Mouse (Mus musculus): ENCODE data around the gene 1810049J17Rik. TPM values are rescaled to one million over a fixed set of nuclear protein-coding genes. Genes with fewer than 3 reads are reported as not detected.
"Not testable (repeated sequence)": the region's sequence is repeated elsewhere in the genome, so short reads cannot be mapped to it uniquely, and the experiment has no call there.

Gene 1810049J17Rik
- total and polyA plus RNA-seq, 2 experiments = not detected

GRCm38 (mm10) chr15:12367306-12368080 lies 45.8 kb upstream of the 1810049J17Rik start:
- no peaks in the 10 kb centered on the region for H3K36me3 ChIP-seq (ENCODE audit: control insufficient read depth, insufficient read depth, low read length)
- H3K4me3 ChIP-seq (ENCODE audit: insufficient read depth, low read depth, low read length) = no peak overlapping the region
- no peak overlapping the region for H3K9ac ChIP-seq (ENCODE audit: low read depth, low read length)
- peaks cover 9% of the 10 kb centered on the region; the same call in 1 of the 2 replicates for H3K4me1 ChIP-seq (ENCODE audit: control insufficient read depth, insufficient read depth, low read length)
- H3K27me3 ChIP-seq (ENCODE audit: control insufficient read depth, insufficient read depth, low read length) = no peaks in the 10 kb centered on the region
- no peak for DNase-seq (ENCODE audit: extremely low read depth, low read depth, low spot score)
- H3K27ac ChIP-seq (replicated peaks; ENCODE audit: insufficient read depth, low read depth, low read length) = no peak overlapping the region
- 72% methylated on average over 13 of the region's 13 CpGs for WGBS
- no peak for TF ChIP-seq CTCF (IDR thresholded peaks at IDR 0.05; ENCODE audit: low read depth, low read length)
- no peak for TF ChIP-seq POLR2A (IDR thresholded peaks at IDR 0.05; ENCODE audit: extremely low read depth, insufficient read depth, low read length)
- no peaks in the 10 kb centered on the region for H3K79me2 ChIP-seq (ENCODE audit: control insufficient read depth, insufficient read depth, low read length)

GRCm38 (mm10) chr15:12366580-12367305 lies 45.0 kb upstream of the 1810049J17Rik start:
- H3K27ac ChIP-seq (replicated peaks; ENCODE audit: insufficient read depth, low read depth, low read length); H3K4me3 ChIP-seq (ENCODE audit: insufficient read depth, low read depth, low read length); H3K4me1 ChIP-seq (ENCODE audit: control insufficient read depth, insufficient read depth, low read length); DNase-seq (ENCODE audit: extremely low read depth, low read depth, low spot score); H3K36me3 ChIP-seq (ENCODE audit: control insufficient read depth, insufficient read depth, low read length); H3K9ac ChIP-seq (ENCODE audit: low read depth, low read length); H3K27me3 ChIP-seq (ENCODE audit: control insufficient read depth, insufficient read depth, low read length); H3K79me2 ChIP-seq (ENCODE audit: control insufficient read depth, insufficient read depth, low read length): not testable (repeated sequence)
- WGBS = 96% methylated on average over 11 of the region's 11 CpGs

- H3K4me1 ChIP-seq (ENCODE audit: control insufficient read depth, insufficient read depth, low read length) = peaks cover 9% of the 10 kb centered on the region; the same call in 1 of the 2 replicates
- TF ChIP-seq CTCF (IDR thresholded peaks at IDR 0.05; ENCODE audit: low read depth, low read length) = no peak
- TF ChIP-seq POLR2A (IDR thresholded peaks at IDR 0.05; ENCODE audit: extremely low read depth, insufficient read depth, low read length) = no peak
- H3K4me3 ChIP-seq (ENCODE audit: insufficient read depth, low read depth, low read length) = peak overlapping the region; percentile 34; the same call in 1 of the 2 replicates
These were observed 44.4 kb upstream of the 1810049J17Rik start for GRCm38 (mm10) chr15:12366072-12366469.

GRCm38 (mm10) chr15:12365416-12366071 lies 43.8 kb upstream of the 1810049J17Rik start:
- WGBS = 53% methylated on average over 15 of the region's 15 CpGs
- Histone ChIP-seq H3K9ac (ENCODE audit: low read depth, low read length) (no peak overlapping the region), H3K36me3 (ENCODE audit: control insufficient read depth, insufficient read depth, low read length) (no peaks in the 10 kb centered on the region), H3K27ac (replicated peaks; ENCODE audit: insufficient read depth, low read depth, low read length) (peak overlapping the region; percentile 42), H3K4me3 (ENCODE audit: insufficient read depth, low read depth, low read length) (peak overlapping the region; percentile 34; the same call in 1 of the 2 replicates), H3K79me2 (ENCODE audit: control insufficient read depth, insufficient read depth, low read length) (no peaks in the 10 kb centered on the region), H3K4me1 (ENCODE audit: control insufficient read depth, insufficient read depth, low read length) (peaks cover 9% of the 10 kb centered on the region; the same call in 1 of the 2 replicates), H3K27me3 (ENCODE audit: control insufficient read depth, insufficient read depth, low read length) (no peaks in the 10 kb centered on the region)
- peak; percentile 90 for DNase-seq (ENCODE audit: extremely low read depth, low read depth, low spot score)
- TF ChIP-seq POLR2A (IDR thresholded peaks at IDR 0.05; ENCODE audit: extremely low read depth, insufficient read depth, low read length) (no peak), CTCF (IDR thresholded peaks at IDR 0.05; ENCODE audit: low read depth, low read length) (no peak)

More at GRCm38 (mm10) chr15:12366072-12366469, 44.4 kb upstream of the 1810049J17Rik start:
- Histone ChIP-seq H3K9ac (ENCODE audit: low read depth, low read length) (no peak overlapping the region), H3K27me3 (ENCODE audit: control insufficient read depth, insufficient read depth, low read length) (no peaks in the 10 kb centered on the region), H3K79me2 (ENCODE audit: control insufficient read depth, insufficient read depth, low read length) (no peaks in the 10 kb centered on the region), H3K36me3 (ENCODE audit: control insufficient read depth, insufficient read depth, low read length) (no peaks in the 10 kb centered on the region), H3K27ac (replicated peaks; ENCODE audit: insufficient read depth, low read depth, low read length) (peak overlapping the region; percentile 42)
- DNase-seq (ENCODE audit: extremely low read depth, low read depth, low spot score) = peak; percentile 85
- 12% methylated on average over 3 of the region's 3 CpGs for whole genome bisulfite sequencing

GRCm38 (mm10) chr15:12364096-12364495 lies 42.4 kb upstream of the 1810049J17Rik start:
- no peak overlapping the region for H3K27ac ChIP-seq (replicated peaks; ENCODE audit: insufficient read depth, low read depth, low read length)
- 92% methylated on average over 4 of the region's 4 CpGs for WGBS
- no peak overlapping the region for H3K4me3 ChIP-seq (ENCODE audit: insufficient read depth, low read depth, low read length)
- H3K36me3 ChIP-seq (ENCODE audit: control insufficient read depth, insufficient read depth, low read length) = no peaks in the 10 kb centered on the region
- no peaks in the 10 kb centered on the region for H3K27me3 ChIP-seq (ENCODE audit: control insufficient read depth, insufficient read depth, low read length)
- peaks cover 9% of the 10 kb centered on the region; the same call in 1 of the 2 replicates for H3K4me1 ChIP-seq (ENCODE audit: control insufficient read depth, insufficient read depth, low read length)
- no peaks in the 10 kb centered on the region for H3K79me2 ChIP-seq (ENCODE audit: control insufficient read depth, insufficient read depth, low read length)
- no peak overlapping the region for H3K9ac ChIP-seq (ENCODE audit: low read depth, low read length)
- TF ChIP-seq CTCF (IDR thresholded peaks at IDR 0.05; ENCODE audit: low read depth, low read length) (no peak), POLR2A (IDR thresholded peaks at IDR 0.05; ENCODE audit: extremely low read depth, insufficient read depth, low read length) (no peak)
- no peak for DNase-seq (ENCODE audit: extremely low read depth, low read depth, low spot score)

All from liver, adult 2 months (tissue).